Mouse (Mus musculus): ENCODE measurements around the gene Ccdc73. TPM values are rescaled to one million over a fixed set of nuclear protein-coding genes. Genes with fewer than 3 reads are reported as not detected.
A peak's percentile ranks its signal among the peaks of the same experiment; 100 is the strongest.

Ccdc73 gene
- polyA plus RNA-seq, 1 experiment, result 27.0 TPM

GRCm38 (mm10) chr2:105026950-105027695, 159.5 kb downstream of the Ccdc73 start:
- Histone ChIP-seq H3K27ac (ENCODE audit: control insufficient read depth, insufficient read depth, low read depth, low read length) (no peak overlapping the region), H3K4me1 (ENCODE audit: control insufficient read depth, insufficient read depth, low read length) (no peaks in the 10 kb centered on the region; the same call in 1 of the 2 replicates), H3K36me3 (ENCODE audit: control insufficient read depth, insufficient read depth, low read length) (no peaks in the 10 kb centered on the region), H3K27me3 (ENCODE audit: control insufficient read depth, insufficient read depth, low read length) (no peaks in the 10 kb centered on the region), H3K4me3 (ENCODE audit: control insufficient read depth, low read depth, low read length) (no peak overlapping the region)
- no peak for TF ChIP-seq CTCF (IDR thresholded peaks at IDR 0.05; ENCODE audit: control insufficient read depth, insufficient read depth, insufficient replicate concordance, low read depth, low read length)
- no peak for TF ChIP-seq POLR2A (IDR thresholded peaks at IDR 0.05; ENCODE audit: control insufficient read depth, low read depth, low read length)

GRCm38 (mm10) chr2:105028806-105029205, 161.2 kb downstream of the Ccdc73 start:
- H3K4me1 ChIP-seq (ENCODE audit: control insufficient read depth, insufficient read depth, low read length), result no peaks in the 10 kb centered on the region; the same call in 1 of the 2 replicates
- H3K36me3 ChIP-seq (ENCODE audit: control insufficient read depth, insufficient read depth, low read length), result no peaks in the 10 kb centered on the region
- H3K27me3 ChIP-seq (ENCODE audit: control insufficient read depth, insufficient read depth, low read length), result no peaks in the 10 kb centered on the region
- TF ChIP-seq CTCF (IDR thresholded peaks at IDR 0.05; ENCODE audit: control insufficient read depth, insufficient read depth, insufficient replicate concordance, low read depth, low read length) (no peak), POLR2A (IDR thresholded peaks at IDR 0.05; ENCODE audit: control insufficient read depth, low read depth, low read length) (no peak)
- H3K4me3 ChIP-seq (ENCODE audit: control insufficient read depth, low read depth, low read length), result no peak overlapping the region
- no peak overlapping the region for H3K27ac ChIP-seq (ENCODE audit: control insufficient read depth, insufficient read depth, low read depth, low read length)

- H3K4me3 ChIP-seq (ENCODE audit: control insufficient read depth, low read depth, low read length), result no peak overlapping the region
- no peaks in the 10 kb centered on the region for H3K36me3 ChIP-seq (ENCODE audit: control insufficient read depth, insufficient read depth, low read length)
- H3K27me3 ChIP-seq (ENCODE audit: control insufficient read depth, insufficient read depth, low read length), result no peaks in the 10 kb centered on the region
- no peak overlapping the region for H3K27ac ChIP-seq (ENCODE audit: control insufficient read depth, insufficient read depth, low read depth, low read length)
- TF ChIP-seq CTCF (IDR thresholded peaks at IDR 0.05; ENCODE audit: control insufficient read depth, insufficient read depth, insufficient replicate concordance, low read depth, low read length) (no peak), POLR2A (IDR thresholded peaks at IDR 0.05; ENCODE audit: control insufficient read depth, low read depth, low read length) (no peak)
- no peaks in the 10 kb centered on the region; the same call in 1 of the 2 replicates for H3K4me1 ChIP-seq (ENCODE audit: control insufficient read depth, insufficient read depth, low read length)
Observed at GRCm38 (mm10) chr2:105030505-105030904, 162.9 kb downstream of the Ccdc73 start.

GRCm38 (mm10) chr2:105034084-105034483, 166.5 kb downstream of the Ccdc73 start:
- Histone ChIP-seq H3K4me1 (ENCODE audit: control insufficient read depth, insufficient read depth, low read length) (no peaks in the 10 kb centered on the region), H3K4me3 (ENCODE audit: control insufficient read depth, low read depth, low read length) (no peak overlapping the region), H3K27ac (ENCODE audit: control insufficient read depth, insufficient read depth, low read depth, low read length) (no peak overlapping the region), H3K36me3 (ENCODE audit: control insufficient read depth, insufficient read depth, low read length) (no peaks in the 10 kb centered on the region), H3K27me3 (ENCODE audit: control insufficient read depth, insufficient read depth, low read length) (no peaks in the 10 kb centered on the region)
- TF ChIP-seq CTCF (IDR thresholded peaks at IDR 0.05; ENCODE audit: control insufficient read depth, insufficient read depth, insufficient replicate concordance, low read depth, low read length) (no peak), POLR2A (IDR thresholded peaks at IDR 0.05; ENCODE audit: control insufficient read depth, low read depth, low read length) (no peak)

GRCm38 (mm10) chr2:105035985-105036384, 168.4 kb downstream of the Ccdc73 start:
- TF ChIP-seq POLR2A (IDR thresholded peaks at IDR 0.05; ENCODE audit: control insufficient read depth, low read depth, low read length) (no peak), CTCF (IDR thresholded peaks at IDR 0.05; ENCODE audit: control insufficient read depth, insufficient read depth, insufficient replicate concordance, low read depth, low read length) (no peak)
- no peaks in the 10 kb centered on the region for H3K36me3 ChIP-seq (ENCODE audit: control insufficient read depth, insufficient read depth, low read length)
- no peaks in the 10 kb centered on the region for H3K4me1 ChIP-seq (ENCODE audit: control insufficient read depth, insufficient read depth, low read length)
- H3K27ac ChIP-seq (ENCODE audit: control insufficient read depth, insufficient read depth, low read depth, low read length), result no peak overlapping the region
- no peak overlapping the region for H3K4me3 ChIP-seq (ENCODE audit: control insufficient read depth, low read depth, low read length)
- no peaks in the 10 kb centered on the region for H3K27me3 ChIP-seq (ENCODE audit: control insufficient read depth, insufficient read depth, low read length)

- Histone ChIP-seq H3K27me3 (ENCODE audit: control insufficient read depth, insufficient read depth, low read length) (no peaks in the 10 kb centered on the region), H3K4me1 (ENCODE audit: control insufficient read depth, insufficient read depth, low read length) (no peaks in the 10 kb centered on the region), H3K27ac (ENCODE audit: control insufficient read depth, insufficient read depth, low read depth, low read length) (0 out of 2 replicates have a peak overlapping the region, but pooled peaks have one; percentile 24), H3K36me3 (ENCODE audit: control insufficient read depth, insufficient read depth, low read length) (no peaks in the 10 kb centered on the region), H3K4me3 (ENCODE audit: control insufficient read depth, low read depth, low read length) (no peak overlapping the region)
- TF ChIP-seq CTCF (IDR thresholded peaks at IDR 0.05; ENCODE audit: control insufficient read depth, insufficient read depth, insufficient replicate concordance, low read depth, low read length), result no peak
- TF ChIP-seq POLR2A (IDR thresholded peaks at IDR 0.05; ENCODE audit: control insufficient read depth, low read depth, low read length), result no peak
Observed at GRCm38 (mm10) chr2:105036401-105037070, 168.9 kb downstream of the Ccdc73 start.

- no peak overlapping the region for H3K27ac ChIP-seq (ENCODE audit: control insufficient read depth, insufficient read depth, low read depth, low read length)
- H3K4me3 ChIP-seq (ENCODE audit: control insufficient read depth, low read depth, low read length), result no peak overlapping the region
- no peaks in the 10 kb centered on the region for H3K4me1 ChIP-seq (ENCODE audit: control insufficient read depth, insufficient read depth, low read length)
- TF ChIP-seq POLR2A (IDR thresholded peaks at IDR 0.05; ENCODE audit: control insufficient read depth, low read depth, low read length) (no peak), CTCF (IDR thresholded peaks at IDR 0.05; ENCODE audit: control insufficient read depth, insufficient read depth, insufficient replicate concordance, low read depth, low read length) (no peak)
- no peaks in the 10 kb centered on the region for H3K27me3 ChIP-seq (ENCODE audit: control insufficient read depth, insufficient read depth, low read length)
- H3K36me3 ChIP-seq (ENCODE audit: control insufficient read depth, insufficient read depth, low read length), result no peaks in the 10 kb centered on the region
Observed at GRCm38 (mm10) chr2:105037956-105038569, 170.5 kb downstream of the Ccdc73 start.

Measured in testis, adult 2 months (tissue).